Mouse (Mus musculus): ENCODE measurements at regions not wholly inside any gene's neighbourhood (a gene's known extent, or its start where the extent isn't known, plus 50 kb on each side); places are given as distances from the start of the nearest gene placed in this dataset.

- TF ChIP-seq MYC (IDR thresholded peaks at IDR 0.05; ENCODE audit: low read depth, low read length) (no peak), CTCF (conservative IDR thresholded peaks at IDR 0.05 in 1 of 2, IDR thresholded peaks at IDR 0.05 in 1 of 2; ENCODE audit: low read depth in 2 of 2, low read length in 2 of 2) (no peak), EP300 (IDR thresholded peaks at IDR 0.05; ENCODE audit: low read length) (no peak), USF1 (IDR thresholded peaks at IDR 0.05; ENCODE audit: low read depth, low read length) (no peak), ZMIZ1 (IDR thresholded peaks at IDR 0.05; ENCODE audit: low read depth, low read length) (no peak), POLR2A (IDR thresholded peaks at IDR 0.05; ENCODE audit: low read depth, low read length) (no peak), SIN3A (IDR thresholded peaks at IDR 0.05; ENCODE audit: low read length) (no peak), ZC3H11A (IDR thresholded peaks at IDR 0.05; ENCODE audit: low read depth, low read length) (no peak), CHD1 (IDR thresholded peaks at IDR 0.05; ENCODE audit: low read depth, low read length) (no peak), ZNF384 (IDR thresholded peaks at IDR 0.05; ENCODE audit: low read depth, low read length) (no peak), RCOR1 (conservative IDR thresholded peaks at IDR 0.05; ENCODE audit: low read depth, low read length) (no peak), USF2 (conservative IDR thresholded peaks at IDR 0.05; ENCODE audit: low read depth, low read length) (no peak), JUND (conservative IDR thresholded peaks at IDR 0.05; ENCODE audit: low read depth, low read length) (no peak)
Observed at GRCm38 (mm10) chr13:71274139-71274538, 432.5 kb upstream of the Adamts16 start.

Data from CH12.LX (cell line).